Mouse (Mus musculus) forebrain, postnatal 0 days (tissue): ENCODE measurements around the gene Dab1. TPM values are rescaled to one million over a fixed set of nuclear protein-coding genes. Genes with fewer than 3 reads are reported as not detected.
A peak's percentile ranks its signal among the peaks of the same experiment; 100 is the strongest.

Source experiments
- ATAC-seq: fragments of 200-750 bp; cut with Nextera tagmentation; 2 replicates; pipeline ENCODE4 v1.8.0; 2017; ENCODE audit warnings: mild to moderate bottlenecking, moderate library complexity
- DNase-seq: peaks from one replicate; pipeline ENCODE4 v3.0.0-alpha.2; 2015
- H3K27ac ChIP-seq: fragments of 300-500 bp; sonication (generic); 2 replicates; pipeline ENCODE4 v1.5.1; 2014; ENCODE audit warnings: low read depth, mild to moderate bottlenecking, antibody characterized with exemption, low read length, moderate library complexity, mixed read lengths
- H3K27me3 ChIP-seq: fragments of 300-500 bp; sonication (generic); 2 replicates; pipeline ENCODE4 v1.6.1; 2014; ENCODE audit warnings: mild to moderate bottlenecking, low read length, mixed read lengths; ENCODE audit not compliant: insufficient read depth
- H3K36me3 ChIP-seq: fragments of 300-500 bp; sonication (generic); 2 replicates; pipeline ENCODE4 v1.6.1; 2014; ENCODE audit warnings: mild to moderate bottlenecking, moderate library complexity; ENCODE audit not compliant: insufficient read depth
- H3K4me1 ChIP-seq: fragments of 300-500 bp; sonication (generic); 2 replicates; pipeline ENCODE4 v1.6.1; 2014; ENCODE audit warnings: antibody characterized with exemption; ENCODE audit not compliant: insufficient read depth
- H3K4me2 ChIP-seq: fragments of 300-500 bp; sonication (generic); 2 replicates; pipeline ENCODE4 v1.6.1; 2014; ENCODE audit warnings: low read depth, mild to moderate bottlenecking, moderate library complexity
- H3K4me3 ChIP-seq: fragments of 300-500 bp; sonication (generic); 2 replicates; pipeline ENCODE4 v1.5.1; 2014; ENCODE audit warnings: low read depth, low read length, mixed read lengths
- H3K9ac ChIP-seq: fragments of 300-500 bp; sonication (generic); 2 replicates; pipeline ENCODE4 v1.6.1; 2014; ENCODE audit warnings: mild to moderate bottlenecking
- H3K9me3 ChIP-seq: fragments of 300-500 bp; sonication (generic); 2 replicates; pipeline ENCODE4 v1.6.1; 2016; ENCODE audit warnings: low read length
- CTCF ChIP-seq: sonication (generic); IDR thresholded peaks from 2 replicates; pipeline ENCODE4 v1.5.1; 2016; ENCODE audit warnings: antibody characterized with exemption, control low read depth, low read depth
- WGBS: fragments of 180-500 bp; shearing (Covaris S2); extraction: QIAGEN DNeasy Blood & Tissue Kit; methylation state at CpG from one replicate; pipeline ENCODE4 v1.1.7; 2014; 5-methylcytosine and 5-hydroxymethylcytosine counted together
- polyA plus RNA-seq: library from polyadenylated mRNA; unstranded; fragments of >200 nt; fragmentation: Nextera tagmentation; extraction: Ambion mirVana; gene quantifications from 2 replicates; pipeline ENCODE4 v1.2.1, GENCODE M21; 2015
- total RNA-seq: library from RNA; depleted of rRNA; stranded (reverse); fragments of >200 nt; gene quantifications from 2 replicates; pipeline ENCODE4 v1.2.3, GENCODE M21; 2014

Gene Dab1
- total and polyA plus RNA-seq, 2 experiments from 2014 or later: 64.8 to 141 TPM

- Histone ChIP-seq H3K27me3 (no peaks in the 10 kb centered on the region), H3K4me3 (no peak overlapping the region), H3K36me3 (no peaks in the 10 kb centered on the region), H3K9ac (no peak overlapping the region), H3K9me3 (no peaks in the 10 kb centered on the region), H3K4me2 (no peak overlapping the region), H3K27ac (no peak overlapping the region), H3K4me1 (no peaks in the 10 kb centered on the region)
- no peak for TF ChIP-seq CTCF
- 30% methylated on average over 4 of the region's 4 CpGs for WGBS
- DNase-seq (no peak), ATAC-seq (no peak)
Observed at GRCm38 (mm10) chr4:104059569-104059968, 440.4 kb downstream of the Dab1 start.

GRCm38 (mm10) chr4:104062356-104062755 is 443.2 kb downstream of the Dab1 start:
- H3K4me2 ChIP-seq: no peak overlapping the region
- H3K27me3 ChIP-seq: no peaks in the 10 kb centered on the region
- no peak overlapping the region for H3K9ac ChIP-seq
- H3K27ac ChIP-seq: no peak overlapping the region
- no peak overlapping the region for H3K4me3 ChIP-seq
- WGBS: 53% methylated on average over 4 of the region's 4 CpGs
- H3K9me3 ChIP-seq: no peaks in the 10 kb centered on the region
- no peak for TF ChIP-seq CTCF
- no peaks in the 10 kb centered on the region; the same call in 1 of the 2 replicates for H3K4me1 ChIP-seq
- H3K36me3 ChIP-seq: no peaks in the 10 kb centered on the region
- ATAC-seq (no peak), DNase-seq (no peak)

- 28% methylated on average over 5 of the region's 5 CpGs for WGBS
- no peak for DNase-seq
- Histone ChIP-seq H3K9me3 (no peaks in the 10 kb centered on the region), H3K36me3 (no peaks in the 10 kb centered on the region), H3K4me2 (no peak overlapping the region), H3K27ac (no peak overlapping the region), H3K9ac (no peak overlapping the region), H3K4me3 (no peak overlapping the region), H3K4me1 (no peaks in the 10 kb centered on the region; the same call in 1 of the 2 replicates), H3K27me3 (no peaks in the 10 kb centered on the region)
- no peak for ATAC-seq
- TF ChIP-seq CTCF: no peak
Observed at GRCm38 (mm10) chr4:104066901-104067300, 447.7 kb downstream of the Dab1 start.

GRCm38 (mm10) chr4:104067748-104068147 is 448.6 kb downstream of the Dab1 start:
- Histone ChIP-seq H3K27ac (no peak overlapping the region), H3K9me3 (no peaks in the 10 kb centered on the region), H3K36me3 (no peaks in the 10 kb centered on the region), H3K4me1 (no peaks in the 10 kb centered on the region; the same call in 1 of the 2 replicates), H3K4me3 (no peak overlapping the region), H3K9ac (no peak overlapping the region), H3K27me3 (no peaks in the 10 kb centered on the region), H3K4me2 (no peak overlapping the region)
- TF ChIP-seq CTCF: no peak
- ATAC-seq (no peak), DNase-seq (no peak)
- WGBS: 35% methylated on average over 3 of the region's 3 CpGs

- no peaks in the 10 kb centered on the region for H3K36me3 ChIP-seq
- no peak overlapping the region for H3K9ac ChIP-seq
- TF ChIP-seq CTCF: no peak
- WGBS: 86% methylated on average over 10 of the region's 10 CpGs
- no peaks in the 10 kb centered on the region for H3K27me3 ChIP-seq
- H3K27ac ChIP-seq: no peak overlapping the region
- H3K4me2 ChIP-seq: no peak overlapping the region
- no peak overlapping the region for H3K4me3 ChIP-seq
- H3K4me1 ChIP-seq: no peaks in the 10 kb centered on the region; the same call in 1 of the 2 replicates
- ATAC-seq (no peak), DNase-seq (no peak)
- H3K9me3 ChIP-seq: no peaks in the 10 kb centered on the region
Observed at GRCm38 (mm10) chr4:104071296-104071695, 452.1 kb downstream of the Dab1 start.

GRCm38 (mm10) chr4:104073920-104074459 is 454.8 kb downstream of the Dab1 start:
- TF ChIP-seq CTCF: no peak
- no peak for DNase-seq
- 13% methylated on average over 7 of the region's 7 CpGs for WGBS

GRCm38 (mm10) chr4:104077771-104078170 is 458.6 kb downstream of the Dab1 start:
- ATAC-seq (no peak), DNase-seq (peak; percentile 53)
- no peak overlapping the region for H3K4me2 ChIP-seq
- 78% methylated on average over 1 of the region's 1 CpGs for WGBS
- no peaks in the 10 kb centered on the region for H3K9me3 ChIP-seq
- H3K4me3 ChIP-seq: no peak overlapping the region
- no peaks in the 10 kb centered on the region for H3K36me3 ChIP-seq
- no peak overlapping the region for H3K27ac ChIP-seq
- no peaks in the 10 kb centered on the region for H3K27me3 ChIP-seq
- H3K9ac ChIP-seq: no peak overlapping the region
- no peaks in the 10 kb centered on the region for H3K4me1 ChIP-seq
- no peak for TF ChIP-seq CTCF

More at GRCm38 (mm10) chr4:104073920-104074459, 454.8 kb downstream of the Dab1 start:
- ATAC-seq: no peak
- Histone ChIP-seq H3K36me3 (no peaks in the 10 kb centered on the region), H3K9me3 (no peaks in the 10 kb centered on the region), H3K27ac (no peak overlapping the region), H3K9ac (no peak overlapping the region), H3K4me2 (no peak overlapping the region), H3K4me3 (no peak overlapping the region), H3K4me1 (no peaks in the 10 kb centered on the region), H3K27me3 (no peaks in the 10 kb centered on the region)
